Mouse (Mus musculus): Measurements from ENCODE around the gene Fcgbp.

DNA sequence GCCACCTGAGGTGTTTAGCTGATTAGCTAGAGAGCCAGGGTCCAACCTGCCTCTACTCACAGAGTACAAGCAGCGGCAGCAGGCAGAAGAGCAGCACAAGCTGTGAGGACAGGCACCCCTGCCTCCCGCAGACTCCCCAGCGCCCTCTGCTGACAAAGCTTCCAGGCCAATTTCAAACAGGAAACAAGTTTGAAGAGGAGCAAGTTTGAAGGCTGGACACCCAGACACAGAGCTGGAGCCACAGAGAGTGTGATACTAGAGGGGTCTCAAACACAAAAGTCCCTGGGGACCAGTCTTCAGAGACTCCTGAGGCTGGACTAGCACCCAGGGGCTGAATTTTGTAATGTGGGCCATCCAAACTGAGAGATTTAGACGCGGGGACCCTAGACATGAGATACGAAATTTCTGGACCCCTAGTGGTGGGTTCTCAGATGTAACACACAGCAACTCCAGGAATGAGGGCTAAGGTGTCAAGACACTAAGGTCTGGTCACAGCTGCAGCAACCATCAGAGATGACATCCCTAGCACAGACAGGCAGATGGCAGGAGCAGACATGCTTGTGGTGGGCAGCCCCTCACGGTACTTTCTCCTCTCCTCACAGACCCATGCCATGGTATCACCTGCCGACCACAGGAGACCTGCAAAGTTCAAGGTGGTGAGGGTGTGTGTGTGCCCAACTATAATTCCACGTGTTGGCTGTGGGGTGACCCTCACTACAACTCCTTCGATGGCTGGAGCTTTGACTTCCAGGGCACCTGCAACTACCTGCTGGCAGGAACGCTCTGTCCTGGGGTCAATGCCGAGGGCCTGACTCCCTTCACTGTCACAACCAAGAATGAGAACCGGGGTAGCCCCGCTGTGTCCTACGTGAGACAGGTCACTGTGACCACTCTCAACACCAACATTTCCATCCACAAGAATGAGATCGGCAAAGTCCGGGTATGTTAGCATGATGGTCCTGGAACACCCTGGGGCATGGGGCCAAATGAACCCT lies 29.9 kb downstream of the Fcgbp start:
- TF ChIP-seq POLR2A (IDR thresholded peaks at IDR 0.05; ENCODE audit: insufficient read length, low read depth), result no peak
- no peak for TF ChIP-seq USF1 (IDR thresholded peaks at IDR 0.05; ENCODE audit: low read depth)
- no peak for TF ChIP-seq REST (IDR thresholded peaks at IDR 0.05; ENCODE audit: insufficient read depth, insufficient read length)
- no peak for TF ChIP-seq TCF12 (IDR thresholded peaks at IDR 0.05; ENCODE audit: insufficient read depth, poor library complexity, severe bottlenecking)
- no peak for TF ChIP-seq MAX (IDR thresholded peaks at IDR 0.05; ENCODE audit: low read depth)
- no peak for TF ChIP-seq CEBPB (IDR thresholded peaks at IDR 0.05; ENCODE audit: insufficient read depth, poor library complexity, severe bottlenecking)
- no peak for TF ChIP-seq MYOD1 (IDR thresholded peaks at IDR 0.05; ENCODE audit: control insufficient read depth in 1 of 3, insufficient read length in 2 of 3, low read depth in 2 of 3)
- no peak for TF ChIP-seq SRF (IDR thresholded peaks at IDR 0.05; ENCODE audit: control insufficient read depth, insufficient read length, low read depth)
- no peak for TF ChIP-seq TCF3 (IDR thresholded peaks at IDR 0.05; ENCODE audit: insufficient read length, low read depth)
